Mouse (Mus musculus) CH12.LX (cell line): ENCODE results near the gene Matn1. TPM values are rescaled to one million over a fixed set of nuclear protein-coding genes. Genes with fewer than 3 reads are reported as not detected.

ENCODE experiments used
- DNase-seq: peaks from one replicate; pipeline ENCODE4 v3.0.0-alpha.2; 2013; ENCODE audit errors: extremely low read depth
- H3K27ac ChIP-seq: 2 replicates; pipeline ENCODE4 v1.5.1; 2012; ENCODE audit warnings: low read depth, mild to moderate bottlenecking, control low read depth, moderate library complexity; ENCODE audit not compliant: insufficient read depth
- H3K27me3 ChIP-seq: replicated peaks from 2 replicates; pipeline ENCODE3; 2012; ENCODE audit warnings: inconsistent platforms
- H3K36me3 ChIP-seq, 2 experiments: replicated peaks in 1 of 2; 2 replicates each; pipeline versions ENCODE3 to v1.6.1; 2012; ENCODE audit warnings: inconsistent platforms in 1 of 2, low read length in 1 of 2, mild to moderate bottlenecking in 1 of 2, mixed read lengths in 1 of 2, moderate library complexity in 1 of 2; ENCODE audit not compliant: control insufficient read depth in 1 of 2, insufficient read depth in 1 of 2
- H3K4me1 ChIP-seq, 2 experiments: 2 replicates each; pipeline ENCODE4 v1.6.1; 2012; ENCODE audit warnings: inconsistent platforms in 1 of 2, moderate library complexity in 1 of 2; ENCODE audit not compliant: insufficient read depth in 2 of 2, control insufficient read depth in 1 of 2
- H3K4me2 ChIP-seq: 2 replicates; pipeline ENCODE4 v1.6.1; 2012; ENCODE audit warnings: low read depth, mild to moderate bottlenecking, control low read depth; ENCODE audit not compliant: poor library complexity, insufficient read depth, severe bottlenecking
- H3K4me3 ChIP-seq, 3 experiments: fragments of 150-350 bp in 1 of 3; sonication (generic) in 1 of 3; replicated peaks in 1 of 3; 2 replicates each; pipeline versions ENCODE3 to v1.5.1; 2011 to 2012; ENCODE audit warnings: low read depth in 2 of 3, low read length in 2 of 3, mild to moderate bottlenecking in 2 of 3, moderate library complexity in 2 of 3, control low read depth in 1 of 3, improper control_type of control experiment in 1 of 3, inconsistent platforms in 1 of 3, mixed read lengths in 1 of 3; ENCODE audit not compliant: poor library complexity in 1 of 3
- H3K79me2 ChIP-seq: replicated peaks from 2 replicates; pipeline ENCODE4 v1.6.1; 2012; ENCODE audit warnings: mild to moderate bottlenecking, moderate library complexity; ENCODE audit not compliant: control insufficient read depth, poor library complexity, insufficient read depth, severe bottlenecking; ENCODE audit errors: extremely low read depth
- H3K9ac ChIP-seq: 2 replicates; pipeline ENCODE4 v1.6.1; 2012; ENCODE audit warnings: low read depth, mild to moderate bottlenecking, control low read depth, moderate library complexity; ENCODE audit not compliant: insufficient read depth
- H3K9me3 ChIP-seq: replicated peaks from 2 replicates; pipeline ENCODE3; 2012; ENCODE audit warnings: low read length, inconsistent platforms, mixed read lengths
- BHLHE40 ChIP-seq: IDR thresholded peaks from 2 replicates; pipeline ENCODE4 v1.6.1; 2011; ENCODE audit warnings: mild to moderate bottlenecking, low read depth, low read length, improper control_type of control experiment
- CHD1 ChIP-seq: IDR thresholded peaks from 2 replicates; pipeline ENCODE4 v1.6.1; 2012; ENCODE audit warnings: low read depth, low read length, improper control_type of control experiment, inconsistent platforms
- CHD2 ChIP-seq: IDR thresholded peaks from 2 replicates; pipeline ENCODE4 v1.6.1; 2011; ENCODE audit warnings: low read length, improper control_type of control experiment
- CTCF ChIP-seq, 2 experiments: IDR thresholded peaks in 1 of 2; conservative IDR thresholded peaks in 1 of 2; 2 replicates each; pipeline ENCODE4 v1.5.1; 2011 to 2012; ENCODE audit warnings: low read depth in 2 of 2, low read length in 2 of 2, improper control_type of control experiment in 1 of 2, inconsistent platforms in 1 of 2, mild to moderate bottlenecking in 1 of 2, moderate library complexity in 1 of 2
- E2F4 ChIP-seq: IDR thresholded peaks from 2 replicates; pipeline ENCODE4 v1.6.1; 2011; ENCODE audit warnings: low read depth, low read length, improper control_type of control experiment; ENCODE audit not compliant: insufficient replicate concordance
- ELF1 ChIP-seq: IDR thresholded peaks from 2 replicates; pipeline ENCODE4 v1.6.1; 2014; ENCODE audit warnings: low read depth, mild to moderate bottlenecking, inconsistent platforms, low read length, improper control_type of control experiment
- EP300 ChIP-seq: IDR thresholded peaks from 2 replicates; pipeline ENCODE4 v1.6.1; 2011; ENCODE audit warnings: low read length, improper control_type of control experiment
- ETS1 ChIP-seq: conservative IDR thresholded peaks from 2 replicates; pipeline ENCODE4 v1.6.1; 2012; ENCODE audit warnings: low read depth, mild to moderate bottlenecking, inconsistent platforms, low read length, improper control_type of control experiment, moderate library complexity
- GABPA ChIP-seq: IDR thresholded peaks from 2 replicates; pipeline ENCODE4 v1.6.1; 2012; ENCODE audit warnings: low read depth, low read length, improper control_type of control experiment, inconsistent platforms; ENCODE audit not compliant: insufficient replicate concordance
- HCFC1 ChIP-seq: IDR thresholded peaks from 2 replicates; pipeline ENCODE4 v1.6.1; 2012; ENCODE audit warnings: low read depth, mild to moderate bottlenecking, inconsistent platforms, low read length, improper control_type of control experiment
- IRF4 ChIP-seq: IDR thresholded peaks from 2 replicates; pipeline ENCODE4 v1.6.1; 2014; ENCODE audit warnings: low read depth, mild to moderate bottlenecking, inconsistent platforms, low read length, improper control_type of control experiment
- JUN ChIP-seq: IDR thresholded peaks from 2 replicates; pipeline ENCODE4 v1.6.1; 2011; ENCODE audit warnings: low read depth, mild to moderate bottlenecking, low read length, improper control_type of control experiment, moderate library complexity; ENCODE audit not compliant: insufficient read depth
- JUND ChIP-seq: conservative IDR thresholded peaks from 2 replicates; pipeline ENCODE4 v1.6.1; 2011; ENCODE audit warnings: low read depth, low read length, improper control_type of control experiment
- KAT2A ChIP-seq: IDR thresholded peaks from 2 replicates; pipeline ENCODE4 v1.6.1; 2012; ENCODE audit warnings: low read length, improper control_type of control experiment, inconsistent platforms; ENCODE audit not compliant: insufficient replicate concordance
- MAFK ChIP-seq: IDR thresholded peaks from 2 replicates; pipeline ENCODE4 v1.6.1; 2011; ENCODE audit warnings: low read length, improper control_type of control experiment; ENCODE audit not compliant: insufficient replicate concordance
- MAX ChIP-seq: IDR thresholded peaks from 2 replicates; pipeline ENCODE4 v1.6.1; 2011; ENCODE audit warnings: low read length, improper control_type of control experiment
- MAZ ChIP-seq: IDR thresholded peaks from 2 replicates; pipeline ENCODE4 v1.6.1; 2012; ENCODE audit warnings: low read depth, mild to moderate bottlenecking, inconsistent platforms, low read length, improper control_type of control experiment, moderate library complexity
- MEF2A ChIP-seq: IDR thresholded peaks from 2 replicates; pipeline ENCODE4 v1.6.1; 2014; ENCODE audit warnings: low read depth, mild to moderate bottlenecking, inconsistent platforms, low read length, improper control_type of control experiment, borderline replicate concordance
- MXI1 ChIP-seq: IDR thresholded peaks from 2 replicates; pipeline ENCODE4 v1.6.1; 2011; ENCODE audit warnings: mild to moderate bottlenecking, low read depth, low read length, improper control_type of control experiment
- MYC ChIP-seq: IDR thresholded peaks from 2 replicates; pipeline ENCODE4 v1.6.1; 2011; ENCODE audit warnings: low read depth, mild to moderate bottlenecking, improper control_type of control experiment, low read length
- NELFE ChIP-seq: IDR thresholded peaks from 2 replicates; pipeline ENCODE4 v1.6.1; 2011; ENCODE audit warnings: low read depth, low read length, improper control_type of control experiment
- NRF1 ChIP-seq: IDR thresholded peaks from 2 replicates; pipeline ENCODE4 v1.6.1; 2014; ENCODE audit warnings: low read depth, mild to moderate bottlenecking, inconsistent platforms, low read length, improper control_type of control experiment, moderate library complexity
- PAX5 ChIP-seq: IDR thresholded peaks from 2 replicates; pipeline ENCODE4 v1.6.1; 2012; ENCODE audit warnings: low read length, inconsistent platforms, mixed read lengths
- POLR2A ChIP-seq: IDR thresholded peaks from 2 replicates; pipeline ENCODE4 v1.6.1; 2011; ENCODE audit warnings: low read depth, mild to moderate bottlenecking, improper control_type of control experiment, low read length
- POLR2AphosphoS2 ChIP-seq: IDR thresholded peaks from 2 replicates; pipeline ENCODE4 v1.6.1; 2011; ENCODE audit warnings: low read depth, low read length, improper control_type of control experiment
- RAD21 ChIP-seq: IDR thresholded peaks from 2 replicates; pipeline ENCODE4 v1.6.1; 2011; ENCODE audit warnings: low read depth, mild to moderate bottlenecking, low read length, improper control_type of control experiment, moderate library complexity
- RCOR1 ChIP-seq: conservative IDR thresholded peaks from 2 replicates; pipeline ENCODE4 v1.6.1; 2012; ENCODE audit warnings: low read depth, mild to moderate bottlenecking, inconsistent platforms, low read length, improper control_type of control experiment
- SIN3A ChIP-seq: IDR thresholded peaks from 2 replicates; pipeline ENCODE4 v1.6.1; 2012; ENCODE audit warnings: low read length, improper control_type of control experiment, inconsistent platforms
- SMC3 ChIP-seq: IDR thresholded peaks from 2 replicates; pipeline ENCODE4 v1.6.1; 2011; ENCODE audit warnings: low read depth, low read length, improper control_type of control experiment
- TBP ChIP-seq: conservative IDR thresholded peaks from 2 replicates; pipeline ENCODE4 v1.6.1; 2011; ENCODE audit warnings: low read depth, low read length, improper control_type of control experiment
- TCF12 ChIP-seq: IDR thresholded peaks from 2 replicates; pipeline ENCODE4 v1.6.1; 2014; ENCODE audit warnings: low read depth, mild to moderate bottlenecking, inconsistent platforms, low read length, improper control_type of control experiment
- UBTF ChIP-seq: IDR thresholded peaks from 2 replicates; pipeline ENCODE4 v1.6.1; 2012; ENCODE audit warnings: low read depth, mild to moderate bottlenecking, inconsistent platforms, low read length, improper control_type of control experiment, moderate library complexity
- USF1 ChIP-seq: IDR thresholded peaks from 2 replicates; pipeline ENCODE4 v1.6.1; 2014; ENCODE audit warnings: low read depth, mild to moderate bottlenecking, inconsistent platforms, low read length, improper control_type of control experiment
- USF2 ChIP-seq: conservative IDR thresholded peaks from 2 replicates; pipeline ENCODE4 v1.6.1; 2011; ENCODE audit warnings: low read depth, low read length, improper control_type of control experiment
- ZC3H11A ChIP-seq: IDR thresholded peaks from 2 replicates; pipeline ENCODE4 v1.6.1; 2012; ENCODE audit warnings: low read depth, mild to moderate bottlenecking, inconsistent platforms, low read length, improper control_type of control experiment
- ZKSCAN1 ChIP-seq: IDR thresholded peaks from 2 replicates; pipeline ENCODE4 v1.6.1; 2012; ENCODE audit warnings: low read depth, inconsistent platforms, low read length, improper control_type of control experiment, borderline replicate concordance
- ZMIZ1 ChIP-seq: IDR thresholded peaks from 2 replicates; pipeline ENCODE4 v1.6.1; 2012; ENCODE audit warnings: low read depth, mild to moderate bottlenecking, inconsistent platforms, low read length, improper control_type of control experiment
- ZNF384 ChIP-seq: IDR thresholded peaks from 2 replicates; pipeline ENCODE4 v1.6.1; 2012; ENCODE audit warnings: low read depth, low read length, improper control_type of control experiment, inconsistent platforms
- dilution Hi-C: fragments of 300-500 bp; cut with MboI; formaldehyde crosslinking; loops from 2 replicates; pipeline ENCODE4 v1.14.3; 2020; ENCODE audit warnings: low sequenced_read_pairs; ENCODE audit not compliant: extremely low pct_unique_long_range_greater_than_20kb, extremely low pct_ligation_motif_present
- in situ Hi-C: fragments of 300-500 bp; cut with MboI; formaldehyde crosslinking; loops from 3 replicates; pipeline ENCODE4 v1.14.3; 2019; ENCODE audit warnings: low sequenced_read_pairs, low pct_ligation_motif_present, low pct_unique_long_range_greater_than_20kb, mixed read lengths
- polyA plus RNA-seq: library from polyadenylated mRNA; unstranded; fragments of >175 nt; gene quantifications from 2 replicates; pipeline ENCODE4 v1.2.1, GENCODE M21; 2012; ENCODE audit warnings: low read depth; ENCODE audit not compliant: insufficient read length
- total RNA-seq, 2 experiments: library from RNA; depleted of rRNA; stranded (reverse); fragments of 300-350 nt in 1 of 2; fragments of >200 nt in 1 of 2; gene quantifications; 2 replicates each; pipeline ENCODE4 v1.2.3; 2012 to 2014

Gene Matn1
- total and polyA plus RNA-seq, 3 experiments: 0.52 to 3.5 (median 0.76) TPM

GRCm38 (mm10) chr4:130920951-130921693 lies 23.1 kb upstream of the Matn1 start:
- dilution Hi-C loops (no loop called here), in situ Hi-C loops (no loop called here)
- H3K4me2 ChIP-seq: peak overlapping the region; percentile 85
- peaks cover 69 to 91% of the 10 kb centered on the region in 2 experiments for H3K36me3 ChIP-seq
- H3K4me1 ChIP-seq: peaks cover 41 to 98% of the 10 kb centered on the region in 2 experiments
- peak overlapping the region; percentile 91 for H3K27ac ChIP-seq
- H3K9me3 ChIP-seq: no peaks in the 10 kb centered on the region
- peak overlapping the region; percentile 21 to 22 (median 21) for H3K4me3 ChIP-seq
- H3K27me3 ChIP-seq: no peaks in the 10 kb centered on the region
- TF ChIP-seq USF2: no peak
- TF ChIP-seq EP300: peak; percentile 12; the same call in 1 of the 2 replicates
- no peak for TF ChIP-seq PAX5
- peak; percentile 51; the same call in 1 of the 2 replicates for TF ChIP-seq MEF2A
- TF ChIP-seq HCFC1: no peak
- peak; percentile 88 for TF ChIP-seq BHLHE40
- no peak for TF ChIP-seq TBP
- TF ChIP-seq MYC: no peak
- no peak for TF ChIP-seq MAFK
- TF ChIP-seq ETS1: peak; percentile 95
- TF ChIP-seq POLR2AphosphoS2: no peak
- 0 out of 2 replicates have a peak, but pooled peaks have one; percentile 5 for TF ChIP-seq ZNF384
- no peak for TF ChIP-seq JUN
- TF ChIP-seq USF1: no peak
- no peak for TF ChIP-seq CTCF (conservative IDR thresholded peaks at IDR 0.05 in 1 of 2, IDR thresholded peaks at IDR 0.05 in 1 of 2; ENCODE audit: low read depth in 2 of 2, low read length in 2 of 2)
- TF ChIP-seq GABPA: no peak
- no peak for TF ChIP-seq RAD21
- TF ChIP-seq MAX: no peak
- no peak for TF ChIP-seq SMC3
- TF ChIP-seq CHD2: no peak; the same call in 1 of the 2 replicates
- TF ChIP-seq MAZ: peak; percentile 72; the same call in 1 of the 2 replicates
- TF ChIP-seq ZKSCAN1: no peak
- peak; percentile 86 for TF ChIP-seq TCF12
- 0 out of 2 replicates have a peak, but pooled peaks have one; percentile 17 for TF ChIP-seq MXI1
- no peak for TF ChIP-seq ZC3H11A
- TF ChIP-seq E2F4: no peak
- TF ChIP-seq ELF1: peak; percentile 67
- peak; percentile 33; the same call in 1 of the 2 replicates for TF ChIP-seq IRF4
- TF ChIP-seq SIN3A: peak; percentile 66
- 0 out of 2 replicates have a peak, but pooled peaks have one; percentile 37 for TF ChIP-seq UBTF
- TF ChIP-seq POLR2A: 0 out of 2 replicates have a peak, but pooled peaks have one; percentile 30
- no peak for TF ChIP-seq JUND
- no peak for TF ChIP-seq NRF1
- no peak for TF ChIP-seq RCOR1
- 0 out of 2 replicates have a peak, but pooled peaks have one; percentile 20 for TF ChIP-seq CHD1
- no peak; the same call in 1 of the 2 replicates for TF ChIP-seq ZMIZ1
- TF ChIP-seq NELFE: no peak
- no peak for TF ChIP-seq KAT2A
- TF ChIP-seq, all 38 proteins: peak for 14
- no peak for DNase-seq
- Histone ChIP-seq H3K79me2 (peaks cover 99% of the 10 kb centered on the region), H3K9ac (peak overlapping the region; percentile 82)
